Mouse (Mus musculus): ENCODE measurements around the gene Gm5475.

Gm5475 gene

GRCm38 (mm10) chr15:100436112-100436511 lies 14.2 kb downstream of the Gm5475 start:
- in situ Hi-C loops (cut with MboI; ENCODE audit: low pct_unique_long_range_greater_than_20kb in 1 of 2, low sequenced_read_pairs in 2 of 2, unreplicated experiment in 1 of 2), result no loop called here

- in situ Hi-C loops (cut with MboI; ENCODE audit: low pct_unique_long_range_greater_than_20kb in 1 of 2, low sequenced_read_pairs in 2 of 2, unreplicated experiment in 1 of 2), result no loop called here
Measured at GRCm38 (mm10) chr15:100436518-100436917, 14.6 kb downstream of the Gm5475 start.

- in situ Hi-C loops (cut with MboI; ENCODE audit: low pct_unique_long_range_greater_than_20kb in 1 of 2, low sequenced_read_pairs in 2 of 2, unreplicated experiment in 1 of 2), result no loop called here
Measured at GRCm38 (mm10) chr15:100443126-100443922, 21.4 kb downstream of the Gm5475 start.

GRCm38 (mm10) chr15:100446887-100447286 lies 24.9 kb downstream of the Gm5475 start:
- in situ Hi-C loops (cut with MboI; ENCODE audit: low pct_unique_long_range_greater_than_20kb in 1 of 2, low sequenced_read_pairs in 2 of 2, unreplicated experiment in 1 of 2), result no loop called here

- in situ Hi-C loops (cut with MboI; ENCODE audit: low pct_unique_long_range_greater_than_20kb in 1 of 2, low sequenced_read_pairs in 2 of 2, unreplicated experiment in 1 of 2), result no loop called here
Measured at GRCm38 (mm10) chr15:100448572-100448971, 26.6 kb downstream of the Gm5475 start.

GRCm38 (mm10) chr15:100449495-100449894 lies 27.5 kb downstream of the Gm5475 start:
- in situ Hi-C loops (cut with MboI; ENCODE audit: low pct_unique_long_range_greater_than_20kb in 1 of 2, low sequenced_read_pairs in 2 of 2, unreplicated experiment in 1 of 2), result no loop called here

GRCm38 (mm10) chr15:100451245-100451644 lies 29.3 kb downstream of the Gm5475 start:
- in situ Hi-C loops (cut with MboI; ENCODE audit: low pct_unique_long_range_greater_than_20kb in 1 of 2, low sequenced_read_pairs in 2 of 2, unreplicated experiment in 1 of 2), result no loop called here

GRCm38 (mm10) chr15:100452486-100452885 lies 30.5 kb downstream of the Gm5475 start:
- in situ Hi-C loops (cut with MboI; ENCODE audit: low pct_unique_long_range_greater_than_20kb in 1 of 2, low sequenced_read_pairs in 2 of 2, unreplicated experiment in 1 of 2), result no loop called here

- in situ Hi-C loops (cut with MboI; ENCODE audit: low pct_unique_long_range_greater_than_20kb in 1 of 2, low sequenced_read_pairs in 2 of 2, unreplicated experiment in 1 of 2), result no loop called here
Measured at GRCm38 (mm10) chr15:100456356-100456991, 34.5 kb downstream of the Gm5475 start.

GRCm38 (mm10) chr15:100457340-100457739 lies 35.4 kb downstream of the Gm5475 start:
- in situ Hi-C loops (cut with MboI; ENCODE audit: low pct_unique_long_range_greater_than_20kb in 1 of 2, low sequenced_read_pairs in 2 of 2, unreplicated experiment in 1 of 2), result no loop called here

- in situ Hi-C loops (cut with MboI; ENCODE audit: low pct_unique_long_range_greater_than_20kb in 1 of 2, low sequenced_read_pairs in 2 of 2, unreplicated experiment in 1 of 2), result no loop called here
Measured at GRCm38 (mm10) chr15:100458055-100458454, 36.1 kb downstream of the Gm5475 start.

- in situ Hi-C loops (cut with MboI; ENCODE audit: low pct_unique_long_range_greater_than_20kb in 1 of 2, low sequenced_read_pairs in 2 of 2, unreplicated experiment in 1 of 2), result loop anchor here (5.0 kb wide), 2 partner anchors 151 to 216 kb away; no protein-coding TSS in a partner anchor
Measured at GRCm38 (mm10) chr15:100460942-100461341, 39.0 kb downstream of the Gm5475 start.

- in situ Hi-C loops (cut with MboI; ENCODE audit: low pct_unique_long_range_greater_than_20kb in 1 of 2, low sequenced_read_pairs in 2 of 2, unreplicated experiment in 1 of 2), result loop anchor here (5.0 kb wide), 2 partner anchors 151 to 216 kb away; no protein-coding TSS in a partner anchor
Measured at GRCm38 (mm10) chr15:100461646-100462045, 39.7 kb downstream of the Gm5475 start.

- in situ Hi-C loops (cut with MboI; ENCODE audit: low pct_unique_long_range_greater_than_20kb in 1 of 2, low sequenced_read_pairs in 2 of 2, unreplicated experiment in 1 of 2), result loop anchor here (5.0 kb wide), 2 partner anchors 150 to 215 kb away; no protein-coding TSS in a partner anchor
Measured at GRCm38 (mm10) chr15:100462086-100462485, 40.1 kb downstream of the Gm5475 start.

- in situ Hi-C loops (cut with MboI; ENCODE audit: low pct_unique_long_range_greater_than_20kb in 1 of 2, low sequenced_read_pairs in 2 of 2, unreplicated experiment in 1 of 2), result loop anchor here (5.0 kb wide), 2 partner anchors 149 to 214 kb away; no protein-coding TSS in a partner anchor
Measured at GRCm38 (mm10) chr15:100463712-100464111, 41.8 kb downstream of the Gm5475 start.

- in situ Hi-C loops (cut with MboI; ENCODE audit: low pct_unique_long_range_greater_than_20kb in 1 of 2, low sequenced_read_pairs in 2 of 2, unreplicated experiment in 1 of 2), result no loop called here
Measured at GRCm38 (mm10) chr15:100465432-100465831, 43.5 kb downstream of the Gm5475 start.

- in situ Hi-C loops (cut with MboI; ENCODE audit: low pct_unique_long_range_greater_than_20kb in 1 of 2, low sequenced_read_pairs in 2 of 2, unreplicated experiment in 1 of 2), result no loop called here
Measured at GRCm38 (mm10) chr15:100467738-100468137, 45.8 kb downstream of the Gm5475 start.

- in situ Hi-C loops (cut with MboI; ENCODE audit: low pct_unique_long_range_greater_than_20kb in 1 of 2, low sequenced_read_pairs in 2 of 2, unreplicated experiment in 1 of 2), result no loop called here
Measured at GRCm38 (mm10) chr15:100468295-100469188, 46.6 kb downstream of the Gm5475 start, which contains the start of gene Letmd1. Gene Letmd1 (plus strand): TSS chr15:100469023.

- in situ Hi-C loops (cut with MboI; ENCODE audit: low pct_unique_long_range_greater_than_20kb in 1 of 2, low sequenced_read_pairs in 2 of 2, unreplicated experiment in 1 of 2), result no loop called here
Measured at GRCm38 (mm10) chr15:100469189-100469545, 47.2 kb downstream of the Gm5475 start.

All from mouse embryonic stem cell (cell line).